Mouse (Mus musculus) embryonic facial prominence, embryonic 14.5 days (tissue): Measurements from ENCODE around the gene Trim56. TPM values are rescaled to one million over a fixed set of nuclear protein-coding genes. Genes with fewer than 3 reads are reported as not detected.

Experiments used
- ATAC-seq: fragments of 200-750 bp; cut with Nextera tagmentation; 2 replicates; pipeline ENCODE4 v1.8.0; 2017; ENCODE audit warnings: low read depth, moderate number of reproducible peaks, moderate TSS enrichment
- DNase-seq: peaks from one replicate; pipeline ENCODE4 v3.0.0-alpha.2; 2015; ENCODE audit warnings: low spot score
- H3K27ac ChIP-seq: fragments of 300-500 bp; sonication (generic); replicated peaks from 2 replicates; pipeline ENCODE4 v1.5.1; 2014; ENCODE audit warnings: low read depth, mild to moderate bottlenecking, low read length, moderate library complexity
- H3K27me3 ChIP-seq: fragments of 300-500 bp; sonication (generic); replicated peaks from 2 replicates; pipeline ENCODE4 v1.6.1; 2014; ENCODE audit warnings: low read length; ENCODE audit not compliant: control insufficient read depth, insufficient read depth
- H3K36me3 ChIP-seq: fragments of 300-500 bp; sonication (generic); 2 replicates; pipeline ENCODE4 v1.6.1; 2014; ENCODE audit warnings: low read length, mixed read lengths; ENCODE audit not compliant: control insufficient read depth, insufficient read depth
- H3K4me1 ChIP-seq: fragments of 300-500 bp; sonication (generic); 2 replicates; pipeline ENCODE4 v1.6.1; 2014; ENCODE audit warnings: antibody characterized with exemption, low read length; ENCODE audit not compliant: control insufficient read depth, insufficient read depth
- H3K4me2 ChIP-seq: fragments of 300-500 bp; sonication (generic); 2 replicates; pipeline ENCODE4 v1.6.1; 2014; ENCODE audit warnings: low read depth, mild to moderate bottlenecking, low read length, moderate library complexity, mixed read lengths
- H3K4me3 ChIP-seq: fragments of 300-500 bp; sonication (generic); 2 replicates; pipeline ENCODE4 v1.5.1; 2014; ENCODE audit warnings: low read depth, mild to moderate bottlenecking, low read length
- H3K9ac ChIP-seq: fragments of 300-500 bp; sonication (generic); 2 replicates; pipeline ENCODE4 v1.6.1; 2014; ENCODE audit warnings: low read depth, mild to moderate bottlenecking, low read length, moderate library complexity, mixed read lengths
- H3K9me3 ChIP-seq: fragments of 300-500 bp; sonication (generic); 2 replicates; pipeline ENCODE4 v1.6.1; 2016; ENCODE audit warnings: low read length; ENCODE audit not compliant: control insufficient read depth
- WGBS: fragments of 180-500 bp; shearing (Covaris S2); extraction: QIAGEN DNeasy Blood & Tissue Kit; methylation state at CpG from one replicate; pipeline ENCODE4 v1.1.7; 2014; 5-methylcytosine and 5-hydroxymethylcytosine counted together
- polyA plus RNA-seq: library from polyadenylated mRNA; unstranded; fragments of >200 nt; fragmentation: Nextera tagmentation; extraction: Ambion mirVana; gene quantifications from 2 replicates; pipeline ENCODE4 v1.2.1, GENCODE M21; 2014

Trim56 gene
- polyA plus RNA-seq, 1 experiment from 2014 or later, result 8.9 TPM

DNA sequence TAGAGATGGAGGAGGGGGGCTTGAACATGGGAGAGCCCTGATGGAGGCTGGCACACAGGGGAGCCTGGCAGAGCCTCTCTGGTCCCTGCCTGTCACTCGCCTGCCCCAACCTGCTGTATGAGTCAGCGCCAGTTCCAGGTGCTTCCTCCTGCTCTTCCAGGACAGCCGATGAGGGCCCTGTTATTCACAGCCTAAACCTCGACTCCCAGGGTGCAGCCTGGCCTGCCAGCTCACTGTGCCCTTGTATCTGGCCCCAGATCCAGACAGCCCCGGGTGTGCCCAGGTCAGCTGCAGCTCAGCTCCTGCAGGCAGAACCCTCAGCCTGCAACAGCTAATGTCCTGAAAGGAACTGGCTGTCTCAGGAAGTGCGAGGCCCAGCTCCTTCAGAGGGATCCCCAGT, 24.4 kb downstream of the Trim56 start:
- Histone ChIP-seq H3K27me3 (no peaks in the 10 kb centered on the region), H3K4me3 (no peak overlapping the region), H3K9me3 (0 out of 2 replicates have a peak, but pooled peaks cover 2% of the 10 kb centered on the region), H3K9ac (no peak overlapping the region), H3K27ac (no peak overlapping the region), H3K4me2 (no peak overlapping the region), H3K4me1 (no peaks in the 10 kb centered on the region), H3K36me3 (no peaks in the 10 kb centered on the region)
- DNase-seq (no peak), ATAC-seq (0 out of 2 replicates have a peak, but pooled peaks have one; percentile 18)
- WGBS, result 32% methylated on average over 5 of the region's 6 CpGs

- Histone ChIP-seq H3K4me1 (no peaks in the 10 kb centered on the region), H3K27ac (no peak overlapping the region), H3K9ac (no peak overlapping the region), H3K4me3 (no peak overlapping the region), H3K36me3 (no peaks in the 10 kb centered on the region), H3K27me3 (no peaks in the 10 kb centered on the region), H3K4me2 (no peak overlapping the region), H3K9me3 (no peaks in the 10 kb centered on the region)
- 75% methylated on average over 10 of the region's 10 CpGs for WGBS
- ATAC-seq (no peak), DNase-seq (no peak)
These were observed 25.1 kb downstream of the Trim56 start for GRCm38 (mm10) chr5:137090870-137091269.

DNA sequence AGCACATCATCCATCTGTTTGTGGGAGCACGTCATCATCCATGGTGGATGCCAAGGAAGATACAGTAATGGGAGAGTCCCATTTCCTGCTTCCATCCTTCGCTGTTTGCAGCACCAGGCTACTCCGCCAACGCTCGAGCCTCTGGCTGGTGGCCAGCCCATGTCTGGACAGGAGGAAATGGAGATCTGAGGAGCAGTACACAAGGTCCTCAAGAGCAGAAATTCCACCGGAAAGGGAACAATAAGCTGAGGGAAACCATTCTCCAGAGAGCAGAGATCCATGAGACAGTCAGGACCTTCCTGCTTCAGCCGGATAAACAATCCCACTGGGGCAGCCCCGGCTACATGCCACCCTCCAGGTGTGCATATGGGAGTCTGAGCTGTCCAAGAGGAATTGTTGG, 28.6 kb downstream of the Trim56 start:
- 89% methylated on average over 8 of the region's 8 CpGs for WGBS
- H3K9me3 ChIP-seq, result no peaks in the 10 kb centered on the region
- H3K36me3 ChIP-seq, result no peaks in the 10 kb centered on the region
- H3K4me1 ChIP-seq, result no peaks in the 10 kb centered on the region
- H3K9ac ChIP-seq, result no peak overlapping the region
- H3K4me2 ChIP-seq, result no peak overlapping the region
- ATAC-seq, result no peak
- H3K27ac ChIP-seq, result no peak overlapping the region
- no peak overlapping the region for H3K4me3 ChIP-seq
- DNase-seq, result peak; percentile 25
- H3K27me3 ChIP-seq, result no peaks in the 10 kb centered on the region

GRCm38 (mm10) chr5:137085731-137086130, 30.3 kb downstream of the Trim56 start:
- Histone ChIP-seq H3K9me3 (no peaks in the 10 kb centered on the region), H3K36me3 (no peaks in the 10 kb centered on the region), H3K4me2 (no peak overlapping the region), H3K4me3 (no peak overlapping the region), H3K27ac (no peak overlapping the region), H3K4me1 (no peaks in the 10 kb centered on the region), H3K27me3 (no peaks in the 10 kb centered on the region), H3K9ac (no peak overlapping the region)
- WGBS, result 86% methylated on average over 3 of the region's 3 CpGs
- DNase-seq, result no peak
- ATAC-seq, result no peak

DNA sequence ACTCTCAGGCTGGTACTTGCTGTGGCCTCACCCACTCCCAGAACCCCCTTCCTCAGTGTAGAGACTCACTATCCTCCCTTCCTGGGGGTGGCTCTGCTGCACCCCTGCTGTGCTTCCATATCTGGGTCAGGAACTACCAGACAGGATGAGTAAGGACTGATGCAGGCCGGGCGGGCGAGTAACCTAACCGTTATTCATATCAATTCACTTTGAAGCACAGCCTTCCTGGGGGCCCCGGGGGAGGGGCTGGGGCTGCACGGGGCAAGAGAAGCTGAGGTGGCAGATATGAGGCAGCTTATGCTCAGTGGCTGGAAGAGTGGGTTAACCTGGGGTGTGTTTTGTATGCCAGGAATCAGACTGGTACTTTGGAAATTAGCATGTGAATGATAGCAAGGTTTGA, 31.0 kb downstream of the Trim56 start:
- H3K27ac ChIP-seq, result no peak overlapping the region
- no peak overlapping the region for H3K4me3 ChIP-seq
- no peak overlapping the region for H3K4me2 ChIP-seq
- ATAC-seq, result no peak
- no peaks in the 10 kb centered on the region for H3K9me3 ChIP-seq
- no peaks in the 10 kb centered on the region for H3K27me3 ChIP-seq
- no peaks in the 10 kb centered on the region for H3K36me3 ChIP-seq
- H3K9ac ChIP-seq, result no peak overlapping the region
- no peaks in the 10 kb centered on the region for H3K4me1 ChIP-seq
- WGBS, result 82% methylated on average over 6 of the region's 6 CpGs
- DNase-seq, result no peak

DNA sequence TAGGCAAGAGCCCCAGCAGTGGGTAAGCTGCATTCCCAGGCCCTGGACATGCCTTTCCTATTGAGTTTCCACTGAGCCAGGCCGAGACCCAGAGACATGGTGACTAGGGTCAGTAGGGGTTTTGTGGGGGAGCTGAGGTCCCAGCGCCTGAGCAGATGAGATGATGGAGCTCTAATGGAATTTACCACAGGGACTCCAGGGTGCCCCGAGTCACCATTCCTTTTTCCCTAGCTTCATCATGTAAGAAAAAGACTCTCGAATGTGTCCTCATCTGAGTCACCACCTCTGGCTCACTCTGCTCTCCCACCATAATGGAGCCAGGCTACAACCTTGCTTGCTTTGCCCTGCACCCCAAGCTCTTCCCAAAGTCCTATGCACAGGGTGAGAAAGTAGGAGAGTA, 33.0 kb downstream of the Trim56 start:
- no peaks in the 10 kb centered on the region for H3K9me3 ChIP-seq
- no peak overlapping the region for H3K9ac ChIP-seq
- H3K27me3 ChIP-seq, result no peaks in the 10 kb centered on the region
- DNase-seq, result no peak
- H3K4me2 ChIP-seq, result no peak overlapping the region
- no peak overlapping the region for H3K4me3 ChIP-seq
- H3K27ac ChIP-seq, result no peak overlapping the region
- ATAC-seq, result no peak
- no peaks in the 10 kb centered on the region for H3K36me3 ChIP-seq
- 88% methylated on average over 4 of the region's 4 CpGs for WGBS
- 0 out of 2 replicates have a peak, but pooled peaks cover 3% of the 10 kb centered on the region for H3K4me1 ChIP-seq

GRCm38 (mm10) chr5:137079849-137080248, 36.2 kb downstream of the Trim56 start:
- no peak overlapping the region for H3K4me2 ChIP-seq
- DNase-seq (no peak), ATAC-seq (no peak)
- H3K36me3 ChIP-seq, result no peaks in the 10 kb centered on the region
- 49% methylated on average over 5 of the region's 5 CpGs for whole genome bisulfite sequencing
- H3K27me3 ChIP-seq, result no peaks in the 10 kb centered on the region
- H3K9ac ChIP-seq, result no peak overlapping the region
- H3K9me3 ChIP-seq, result no peaks in the 10 kb centered on the region
- H3K4me3 ChIP-seq, result no peak overlapping the region
- H3K4me1 ChIP-seq, result peaks cover 11% of the 10 kb centered on the region; the same call in 1 of the 2 replicates
- no peak overlapping the region for H3K27ac ChIP-seq

DNA sequence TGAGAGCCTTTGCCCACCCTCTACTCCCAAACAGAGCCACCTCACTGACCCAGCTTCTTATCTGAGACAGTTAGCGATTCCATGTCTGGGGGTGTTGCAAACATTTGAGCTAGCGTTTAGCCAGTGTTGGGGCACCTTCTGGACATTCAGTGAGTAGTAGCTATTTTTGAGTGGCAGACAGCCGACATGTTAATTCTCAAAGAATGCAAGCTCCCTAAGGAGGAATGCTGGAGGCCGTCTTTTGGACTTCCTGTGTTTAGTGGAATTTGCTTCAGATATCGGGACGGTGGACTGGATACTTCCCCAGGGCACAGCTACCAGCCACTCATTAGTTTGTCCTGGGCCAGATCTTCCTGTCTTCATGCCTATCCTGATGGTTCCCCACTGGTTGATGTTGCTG, 37.4 kb downstream of the Trim56 start:
- Histone ChIP-seq H3K27me3 (no peaks in the 10 kb centered on the region), H3K9me3 (no peaks in the 10 kb centered on the region), H3K4me2 (no peak overlapping the region), H3K36me3 (no peaks in the 10 kb centered on the region), H3K27ac (no peak overlapping the region), H3K4me3 (no peak overlapping the region), H3K9ac (no peak overlapping the region), H3K4me1 (peaks cover 11% of the 10 kb centered on the region; the same call in 1 of the 2 replicates)
- WGBS, result 18% methylated on average over 6 of the region's 6 CpGs
- DNase-seq, result no peak
- no peak for ATAC-seq

GRCm38 (mm10) chr5:137078041-137078440, 38.0 kb downstream of the Trim56 start:
- Histone ChIP-seq H3K27ac (no peak overlapping the region; the same call in 1 of the 2 replicates), H3K36me3 (no peaks in the 10 kb centered on the region), H3K9ac (no peak overlapping the region), H3K27me3 (no peaks in the 10 kb centered on the region), H3K4me2 (no peak overlapping the region), H3K4me1 (peaks cover 11% of the 10 kb centered on the region; the same call in 1 of the 2 replicates), H3K4me3 (no peak overlapping the region), H3K9me3 (no peaks in the 10 kb centered on the region)
- ATAC-seq (no peak), DNase-seq (no peak)
- 74% methylated on average over 14 of the region's 14 CpGs for WGBS
